Mouse (Mus musculus) C2C12 (cell line): ENCODE measurements around the gene Snca. TPM values are rescaled to one million over a fixed set of nuclear protein-coding genes. Genes with fewer than 3 reads are reported as not detected.

Experiments used
- H3K27me3 ChIP-seq: one replicate; pipeline ENCODE4 v1.6.1; 2011; ENCODE audit not compliant: control insufficient read depth, insufficient read depth, insufficient read length
- H3K36me3 ChIP-seq: one replicate; pipeline ENCODE4 v1.6.1; 2011; ENCODE audit not compliant: control insufficient read depth, insufficient read depth
- H3K4me3 ChIP-seq: one replicate; pipeline ENCODE4 v1.5.1; 2011; ENCODE audit warnings: mild to moderate bottlenecking, control low read depth; ENCODE audit not compliant: poor library complexity, insufficient read depth, severe bottlenecking
- H3K79me2 ChIP-seq: one replicate; pipeline ENCODE4 v1.6.1; 2011; ENCODE audit not compliant: control insufficient read depth, insufficient read depth
- H3K79me3 ChIP-seq: one replicate; pipeline ENCODE4 v1.6.1; 2011; ENCODE audit warnings: low read depth, control low read depth
- H3ac ChIP-seq: one replicate; pipeline ENCODE3; 2011; ENCODE audit warnings: low read depth; ENCODE audit not compliant: control insufficient read depth, insufficient read length
- CEBPB ChIP-seq: IDR thresholded peaks from one replicate; pipeline ENCODE4 v1.6.1; 2011; ENCODE audit warnings: low read depth, mild to moderate bottlenecking, control low read depth, moderate library complexity
- CTCF ChIP-seq: IDR thresholded peaks from one replicate; pipeline ENCODE4 v1.5.1; 2011; ENCODE audit not compliant: control insufficient read depth, insufficient read depth, insufficient read length
- FOSL1 ChIP-seq: IDR thresholded peaks from one replicate; pipeline ENCODE4 v1.8.0; 2011; ENCODE audit warnings: mild to moderate bottlenecking, low read length; ENCODE audit not compliant: poor library complexity, insufficient read depth, severe bottlenecking
- MAX ChIP-seq: IDR thresholded peaks from one replicate; pipeline ENCODE4 v1.6.1; 2011; ENCODE audit warnings: mild to moderate bottlenecking, control low read depth
- MYOD1 ChIP-seq: IDR thresholded peaks from one replicate; pipeline ENCODE4 v1.6.1; 2011; ENCODE audit warnings: low read depth; ENCODE audit not compliant: control insufficient read depth, insufficient read length
- MYOG ChIP-seq: IDR thresholded peaks from one replicate; pipeline ENCODE4 v1.6.1; 2011; ENCODE audit not compliant: control insufficient read depth, insufficient read length; ENCODE audit errors: extremely low read depth
- USF1 ChIP-seq: IDR thresholded peaks from one replicate; pipeline ENCODE4 v1.6.1; 2011; ENCODE audit warnings: low read depth, mild to moderate bottlenecking, control low read depth, moderate library complexity
- polyA plus RNA-seq: library from polyadenylated mRNA; unstranded; fragments of >200 nt; fragmentation: generic; extraction: Trizol; gene quantifications from one replicate; pipeline ENCODE4 v1.2.1, GENCODE M21; 2012; ENCODE audit warnings: missing spikeins

The Snca gene
- polyA plus RNA-seq, 1 experiment = 0.49 TPM

DNA sequence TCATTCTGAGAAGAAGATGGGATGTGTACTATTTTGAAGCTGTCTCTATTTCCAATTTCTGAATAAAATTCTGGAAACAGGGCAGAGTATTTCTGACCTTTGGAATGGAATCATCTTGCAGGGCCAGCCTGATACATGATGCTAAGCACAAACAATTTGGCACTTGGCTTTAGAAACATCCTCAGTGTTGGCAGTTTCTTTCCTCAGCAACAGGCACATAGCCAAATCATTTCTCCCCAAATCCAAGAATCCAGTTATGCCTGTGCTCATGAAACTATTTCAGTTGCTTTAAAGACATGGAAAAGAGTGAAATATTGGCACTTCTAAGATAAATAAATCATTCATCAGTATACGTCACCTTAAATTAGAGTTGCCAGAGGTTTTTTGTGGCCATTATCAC is 57.8 kb downstream of the Snca start:
- Histone ChIP-seq H3K27me3 (no peaks in the 10 kb centered on the region), H3K36me3 (no peaks in the 10 kb centered on the region), H3K4me3 (no peak overlapping the region), H3ac (no peak overlapping the region), H3K79me2 (no peaks in the 10 kb centered on the region), H3K79me3 (no peaks in the 10 kb centered on the region)
- TF ChIP-seq USF1 (no peak), MAX (no peak), FOSL1 (no peak), CTCF (no peak), CEBPB (no peak), MYOD1 (no peak), MYOG (no peak)

DNA sequence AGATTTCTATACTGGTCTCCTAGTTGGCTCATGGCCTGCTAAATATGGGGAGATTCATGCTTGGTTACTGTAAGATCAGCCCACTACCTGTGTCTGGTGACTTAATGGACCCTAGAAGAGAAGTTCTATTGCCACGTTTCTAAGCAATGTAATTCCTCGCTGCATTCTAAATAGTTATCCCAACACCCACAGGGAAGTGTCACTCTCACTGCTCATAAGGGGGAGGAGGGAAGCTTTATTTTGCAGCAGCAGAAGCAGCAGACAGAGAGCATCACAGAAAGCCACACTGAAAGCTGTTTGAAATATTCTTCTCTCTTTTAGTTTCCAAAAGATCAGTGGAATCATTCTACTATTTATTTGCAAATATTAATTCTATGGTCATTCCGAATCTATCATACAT is 64.0 kb downstream of the Snca start:
- Histone ChIP-seq H3K36me3 (no peaks in the 10 kb centered on the region), H3ac (no peak overlapping the region), H3K79me3 (no peaks in the 10 kb centered on the region), H3K79me2 (no peaks in the 10 kb centered on the region), H3K27me3 (no peaks in the 10 kb centered on the region), H3K4me3 (no peak overlapping the region)
- TF ChIP-seq MYOD1 (no peak), MAX (no peak), CEBPB (no peak), CTCF (no peak), USF1 (no peak), MYOG (no peak), FOSL1 (no peak)

DNA sequence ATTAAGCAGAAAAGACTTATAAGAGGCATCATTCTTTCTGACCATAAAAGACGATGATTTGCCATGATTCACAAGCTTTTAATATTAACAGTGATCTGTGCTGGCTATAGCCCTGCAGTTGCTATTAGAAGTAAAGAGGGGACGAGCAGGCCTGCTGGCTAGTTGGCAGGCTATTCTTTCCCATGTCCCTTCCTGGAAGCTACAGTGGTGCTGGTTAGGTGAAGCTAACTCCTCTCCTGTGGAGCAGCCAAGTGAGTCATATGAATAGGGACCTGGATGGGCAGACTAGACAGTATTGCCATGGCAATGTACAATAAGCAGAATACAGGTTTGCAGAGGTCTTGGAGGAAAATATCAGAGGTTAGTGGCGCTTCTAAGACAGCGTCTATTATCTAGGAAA is 66.8 kb downstream of the Snca start:
- Histone ChIP-seq H3K79me2 (no peaks in the 10 kb centered on the region), H3K4me3 (no peak overlapping the region), H3K79me3 (no peaks in the 10 kb centered on the region), H3K27me3 (no peaks in the 10 kb centered on the region), H3K36me3 (no peaks in the 10 kb centered on the region), H3ac (no peak overlapping the region)
- TF ChIP-seq USF1 (no peak), MYOD1 (no peak), MAX (no peak), CTCF (no peak), MYOG (no peak), CEBPB (no peak), FOSL1 (no peak)

- TF ChIP-seq MAX (no peak), FOSL1 (no peak), USF1 (no peak), CEBPB (no peak), CTCF (no peak), MYOD1 (no peak), MYOG (no peak)
- H3K27me3 ChIP-seq = no peaks in the 10 kb centered on the region
- no peaks in the 10 kb centered on the region for H3K36me3 ChIP-seq
- H3K79me2 ChIP-seq = no peaks in the 10 kb centered on the region
- no peak overlapping the region for H3K4me3 ChIP-seq
- no peak overlapping the region for H3ac ChIP-seq
- H3K79me3 ChIP-seq = no peaks in the 10 kb centered on the region
These were observed 67.9 kb downstream of the Snca start for GRCm38 (mm10) chr6:60761710-60762109.

DNA sequence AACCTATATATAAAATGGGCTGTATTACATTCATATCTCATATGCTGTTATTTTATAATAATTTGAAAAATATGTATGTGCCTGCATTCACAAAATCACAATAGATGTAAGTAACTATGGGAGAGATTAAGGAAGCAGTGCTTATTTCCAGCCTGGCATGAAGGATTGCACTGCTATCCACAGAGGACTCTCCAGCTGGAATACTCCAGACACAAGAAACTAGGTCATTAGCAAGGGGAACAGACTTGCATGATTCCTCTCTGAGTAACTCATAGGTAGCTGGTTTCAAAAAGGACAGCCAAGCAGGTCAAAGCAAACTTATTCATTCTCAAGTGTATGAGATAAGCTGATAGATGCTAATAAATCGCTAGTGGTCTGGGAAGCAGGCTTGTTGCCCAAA is 74.7 kb downstream of the Snca start:
- Histone ChIP-seq H3K36me3 (no peaks in the 10 kb centered on the region), H3K79me2 (no peaks in the 10 kb centered on the region), H3ac (no peak overlapping the region), H3K79me3 (no peaks in the 10 kb centered on the region), H3K27me3 (no peaks in the 10 kb centered on the region), H3K4me3 (no peak overlapping the region)
- no peak for TF ChIP-seq MAX
- no peak for TF ChIP-seq FOSL1
- TF ChIP-seq CEBPB = no peak
- no peak for TF ChIP-seq CTCF

GRCm38 (mm10) chr6:60745965-60746364 is 83.7 kb downstream of the Snca start:
- H3K79me2 ChIP-seq = no peaks in the 10 kb centered on the region
- TF ChIP-seq MAX (no peak), MYOG (no peak), CTCF (no peak), MYOD1 (no peak), CEBPB (no peak), FOSL1 (no peak), USF1 (no peak)
- H3K79me3 ChIP-seq = no peaks in the 10 kb centered on the region
- no peak overlapping the region for H3K4me3 ChIP-seq
- no peak overlapping the region for H3ac ChIP-seq
- no peaks in the 10 kb centered on the region for H3K27me3 ChIP-seq
- H3K36me3 ChIP-seq = no peaks in the 10 kb centered on the region
